Mouse (Mus musculus): ENCODE measurements around the gene Farp1. TPM values are rescaled to one million over a fixed set of nuclear protein-coding genes. Genes with fewer than 3 reads are reported as not detected.
"Not testable (repeated sequence)": the region's sequence is repeated elsewhere in the genome, so short reads cannot be mapped to it uniquely, and the experiment has no call there.

Farp1 gene
- polyA plus RNA-seq, 1 experiment = 44.4 TPM

DNA sequence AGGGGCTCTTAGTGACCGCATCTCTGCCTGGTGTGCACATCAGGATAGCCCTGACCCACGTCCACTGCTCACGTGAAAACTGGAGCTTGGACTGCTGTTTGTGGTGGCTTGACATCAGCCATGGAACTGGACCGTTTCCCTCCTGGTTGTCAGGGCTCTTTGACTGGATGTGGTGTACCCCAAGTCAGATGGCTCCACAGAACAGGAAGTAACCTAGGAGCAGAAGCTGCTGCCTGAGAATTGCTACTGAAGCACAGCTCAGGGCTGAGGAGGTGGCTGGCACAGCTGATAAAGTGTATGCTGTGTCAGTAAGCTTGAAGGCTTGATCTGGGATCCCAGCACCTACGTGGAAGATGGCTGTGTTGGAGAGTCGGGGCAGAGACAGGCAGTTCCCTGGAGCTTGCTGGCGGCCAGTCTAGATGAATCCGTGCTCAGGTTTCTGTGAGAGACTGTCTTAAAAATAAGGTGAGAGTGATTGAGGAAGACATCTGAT, 151.4 kb downstream of the Farp1 start:
- 80% methylated on average over 8 of the region's 8 CpGs for WGBS
- DNase-seq = no peak
- TF ChIP-seq CTCF (IDR thresholded peaks at IDR 0.05; ENCODE audit: borderline replicate concordance, insufficient read depth, low read depth, low read length) = no peak
- TF ChIP-seq POLR2A (IDR thresholded peaks at IDR 0.05; ENCODE audit: borderline replicate concordance, insufficient read depth, low read length) = no peak
- H3K4me3 ChIP-seq (replicated peaks; ENCODE audit: insufficient read depth, low read depth, low read length) = no peak overlapping the region
- H3K27ac ChIP-seq (ENCODE audit: insufficient read depth, low read length) = no peak overlapping the region
- no peaks in the 10 kb centered on the region for H3K4me1 ChIP-seq (ENCODE audit: control insufficient read depth, insufficient read depth, low read length)
- no peaks in the 10 kb centered on the region for H3K27me3 ChIP-seq (ENCODE audit: control insufficient read depth, insufficient read depth, low read length)

DNA sequence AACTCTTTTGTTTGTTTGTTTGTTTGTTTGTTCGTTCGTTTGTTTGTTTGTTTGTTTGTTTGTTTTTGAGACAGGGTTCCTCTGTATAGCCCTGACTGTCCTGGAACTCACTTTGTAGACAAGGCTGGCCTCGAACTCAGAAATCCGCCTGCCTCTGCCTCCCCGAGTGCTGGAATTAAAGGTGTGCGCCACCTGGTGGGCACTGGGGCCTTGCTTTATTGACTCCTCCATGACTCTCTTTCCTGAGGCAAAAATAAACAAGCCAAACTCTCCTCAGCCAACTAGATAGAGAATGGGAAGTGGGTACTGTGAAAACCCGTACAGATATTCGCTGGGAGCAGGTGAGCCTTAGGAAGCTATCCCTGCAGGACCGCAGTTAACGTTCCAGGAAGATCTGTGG, 154.8 kb downstream of the Farp1 start:
- not testable (repeated sequence) for H3K4me1 ChIP-seq (ENCODE audit: control insufficient read depth, insufficient read depth, low read length); DNase-seq; H3K27me3 ChIP-seq (ENCODE audit: control insufficient read depth, insufficient read depth, low read length); H3K4me3 ChIP-seq (replicated peaks; ENCODE audit: insufficient read depth, low read depth, low read length); H3K27ac ChIP-seq (ENCODE audit: insufficient read depth, low read length)
- WGBS = 96% methylated on average over 10 of the region's 10 CpGs
- peak; percentile 30; the same call in 1 of the 2 replicates for TF ChIP-seq CTCF (IDR thresholded peaks at IDR 0.05; ENCODE audit: borderline replicate concordance, insufficient read depth, low read depth, low read length)

DNA sequence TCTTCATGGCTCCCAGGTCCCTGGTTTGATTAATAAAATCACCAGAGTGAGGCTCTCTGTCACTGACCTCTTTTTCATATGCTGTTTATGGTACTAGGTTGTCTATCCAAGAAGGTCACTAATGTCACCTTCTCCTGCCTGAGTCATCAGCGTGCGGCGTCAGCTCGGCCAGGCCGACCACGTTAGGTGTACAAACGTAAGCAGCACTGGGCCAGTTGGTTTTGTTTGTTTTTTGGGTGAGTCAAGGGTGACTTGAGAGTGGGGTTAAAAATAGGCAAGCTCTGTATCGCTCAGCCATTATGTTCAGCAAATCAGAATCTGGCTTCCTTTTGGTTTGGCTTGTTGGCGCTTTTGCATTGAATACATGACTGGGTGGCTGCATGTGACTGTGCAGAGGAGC, 155.4 kb downstream of the Farp1 start:
- WGBS = 97% methylated on average over 9 of the region's 9 CpGs
- no peak overlapping the region for H3K27ac ChIP-seq (ENCODE audit: insufficient read depth, low read length)
- no peak for DNase-seq

DNA sequence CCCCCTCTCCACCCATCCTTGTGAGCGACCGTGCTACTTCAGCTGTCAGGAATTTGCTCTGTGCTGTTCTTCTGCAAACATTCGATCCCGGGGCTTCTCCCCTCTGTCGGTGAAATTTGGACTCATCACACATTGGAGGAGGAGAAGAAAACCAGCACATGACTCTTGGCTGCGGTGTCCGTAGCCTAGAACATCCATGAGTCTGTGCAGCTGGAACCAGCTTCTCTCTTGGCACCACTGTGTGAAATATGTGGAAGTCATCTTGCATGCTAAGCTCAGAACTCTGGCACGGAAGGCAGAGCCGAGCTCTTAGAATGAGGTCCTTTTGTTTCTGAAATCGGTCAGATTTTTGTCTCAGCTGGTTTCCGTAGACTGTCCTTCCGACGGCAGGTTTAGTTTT, 156.7 kb downstream of the Farp1 start:
- 44% methylated on average over 13 of the region's 13 CpGs for WGBS
- TF ChIP-seq POLR2A (IDR thresholded peaks at IDR 0.05; ENCODE audit: borderline replicate concordance, insufficient read depth, low read length) = no peak
- no peak for TF ChIP-seq CTCF (IDR thresholded peaks at IDR 0.05; ENCODE audit: borderline replicate concordance, insufficient read depth, low read depth, low read length)
- Histone ChIP-seq H3K27me3 (ENCODE audit: control insufficient read depth, insufficient read depth, low read length) (no peaks in the 10 kb centered on the region), H3K27ac (ENCODE audit: insufficient read depth, low read length) (no peak overlapping the region), H3K4me1 (ENCODE audit: control insufficient read depth, insufficient read depth, low read length) (no peaks in the 10 kb centered on the region), H3K4me3 (replicated peaks; ENCODE audit: insufficient read depth, low read depth, low read length) (no peak overlapping the region)
- DNase-seq = no peak

More for the DNA sequence above, 155.4 kb downstream of the Farp1 start:
- H3K27me3 ChIP-seq (ENCODE audit: control insufficient read depth, insufficient read depth, low read length) = no peaks in the 10 kb centered on the region
- no peak overlapping the region for H3K4me3 ChIP-seq (replicated peaks; ENCODE audit: insufficient read depth, low read depth, low read length)
- TF ChIP-seq CTCF (IDR thresholded peaks at IDR 0.05; ENCODE audit: borderline replicate concordance, insufficient read depth, low read depth, low read length) = no peak
- TF ChIP-seq POLR2A (IDR thresholded peaks at IDR 0.05; ENCODE audit: borderline replicate concordance, insufficient read depth, low read length) = no peak
- H3K4me1 ChIP-seq (ENCODE audit: control insufficient read depth, insufficient read depth, low read length) = no peaks in the 10 kb centered on the region

DNA sequence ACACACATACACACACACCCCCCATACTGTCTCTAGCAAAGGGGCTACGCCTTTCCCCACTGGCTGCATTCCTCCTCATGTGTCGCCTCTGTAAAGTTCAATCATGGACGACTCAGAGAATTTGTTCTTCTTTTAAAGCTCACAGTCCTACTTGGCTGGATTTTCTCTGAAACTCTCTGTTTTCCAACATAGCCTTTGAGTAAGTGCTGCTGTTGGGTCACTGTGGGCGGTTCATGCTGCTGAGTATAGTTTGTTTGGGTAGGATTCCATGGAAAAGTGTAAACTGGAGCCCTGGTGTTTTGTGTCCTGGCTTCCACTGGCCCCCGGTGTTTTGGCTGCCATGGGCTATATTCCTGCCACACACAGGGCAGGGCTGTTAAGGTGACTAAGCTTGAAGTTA, 157.4 kb downstream of the Farp1 start:
- TF ChIP-seq CTCF (IDR thresholded peaks at IDR 0.05; ENCODE audit: borderline replicate concordance, insufficient read depth, low read depth, low read length) (no peak), POLR2A (IDR thresholded peaks at IDR 0.05; ENCODE audit: borderline replicate concordance, insufficient read depth, low read length) (no peak)
- 63% methylated on average over 5 of the region's 5 CpGs for WGBS
- Histone ChIP-seq H3K4me3 (replicated peaks; ENCODE audit: insufficient read depth, low read depth, low read length) (no peak overlapping the region), H3K4me1 (ENCODE audit: control insufficient read depth, insufficient read depth, low read length) (no peaks in the 10 kb centered on the region), H3K27ac (ENCODE audit: insufficient read depth, low read length) (no peak overlapping the region), H3K27me3 (ENCODE audit: control insufficient read depth, insufficient read depth, low read length) (no peaks in the 10 kb centered on the region)
- DNase-seq = no peak

DNA sequence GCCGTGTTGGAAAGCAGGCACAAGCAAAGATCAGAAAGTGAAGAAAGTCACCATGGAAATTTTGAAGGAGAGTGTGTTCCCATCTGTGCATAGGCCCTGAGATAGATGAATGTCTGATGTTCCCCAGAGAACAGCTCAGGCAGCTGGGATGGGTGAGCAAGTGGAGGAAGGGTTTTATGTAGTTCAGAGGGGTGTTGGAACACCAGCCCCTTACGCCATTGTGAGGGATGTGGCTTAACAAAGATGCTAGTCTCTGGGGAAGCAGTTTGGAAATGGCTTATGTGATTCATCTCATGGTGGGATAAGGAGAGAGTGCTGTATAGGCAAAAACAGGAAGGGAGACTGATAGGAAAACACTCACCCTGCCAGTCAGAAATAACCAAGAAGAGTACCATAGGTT, 159.0 kb downstream of the Farp1 start:
- 94% methylated on average over 2 of the region's 2 CpGs for WGBS
- DNase-seq = no peak
- TF ChIP-seq CTCF (IDR thresholded peaks at IDR 0.05; ENCODE audit: borderline replicate concordance, insufficient read depth, low read depth, low read length) (no peak), POLR2A (IDR thresholded peaks at IDR 0.05; ENCODE audit: borderline replicate concordance, insufficient read depth, low read length) (no peak)
- no peak overlapping the region for H3K4me3 ChIP-seq (replicated peaks; ENCODE audit: insufficient read depth, low read depth, low read length)
- H3K27ac ChIP-seq (ENCODE audit: insufficient read depth, low read length) = no peak overlapping the region
- H3K4me1 ChIP-seq (ENCODE audit: control insufficient read depth, insufficient read depth, low read length) = no peaks in the 10 kb centered on the region
- H3K27me3 ChIP-seq (ENCODE audit: control insufficient read depth, insufficient read depth, low read length) = no peaks in the 10 kb centered on the region

DNA sequence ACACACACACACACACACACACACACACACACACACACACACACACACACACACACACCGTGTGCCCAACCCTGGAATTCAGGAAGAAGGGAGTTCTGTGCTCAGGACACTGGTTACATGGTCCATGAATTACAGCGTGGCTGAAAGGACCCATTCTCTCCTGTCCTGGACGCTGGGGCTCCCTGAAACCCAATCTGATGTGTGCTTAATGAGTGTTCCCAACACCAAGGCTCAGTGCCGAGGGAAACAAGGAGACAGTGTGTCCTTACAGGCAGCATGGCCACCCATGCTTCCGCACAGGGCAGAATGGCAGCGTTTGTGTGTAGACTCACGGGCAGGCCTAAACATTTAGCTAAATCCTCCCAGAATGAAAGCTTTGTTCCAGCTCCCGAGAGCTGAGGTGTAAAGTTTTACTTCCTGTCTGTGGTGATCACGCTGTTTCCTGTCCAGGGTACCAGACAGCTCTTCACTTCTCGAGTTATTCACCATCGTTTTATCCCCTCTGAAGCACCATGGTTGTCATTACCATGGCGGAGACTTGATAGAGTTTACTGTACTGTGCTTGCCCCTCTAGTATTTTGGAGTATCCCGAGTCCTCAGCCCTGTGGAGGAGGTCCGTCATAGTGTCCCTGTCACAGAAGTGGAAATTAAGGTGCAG, 164.0 kb downstream of the Farp1 start:
- Histone ChIP-seq H3K27me3 (ENCODE audit: control insufficient read depth, insufficient read depth, low read length) (no peaks in the 10 kb centered on the region), H3K4me3 (replicated peaks; ENCODE audit: insufficient read depth, low read depth, low read length) (no peak overlapping the region), H3K4me1 (ENCODE audit: control insufficient read depth, insufficient read depth, low read length) (no peaks in the 10 kb centered on the region; the same call in 1 of the 2 replicates), H3K27ac (ENCODE audit: insufficient read depth, low read length) (no peak overlapping the region; the same call in 1 of the 2 replicates)
- DNase-seq = no peak
- 83% methylated on average over 14 of the region's 14 CpGs for WGBS
- TF ChIP-seq CTCF (IDR thresholded peaks at IDR 0.05; ENCODE audit: borderline replicate concordance, insufficient read depth, low read depth, low read length) (no peak), POLR2A (IDR thresholded peaks at IDR 0.05; ENCODE audit: borderline replicate concordance, insufficient read depth, low read length) (no peak)

DNA sequence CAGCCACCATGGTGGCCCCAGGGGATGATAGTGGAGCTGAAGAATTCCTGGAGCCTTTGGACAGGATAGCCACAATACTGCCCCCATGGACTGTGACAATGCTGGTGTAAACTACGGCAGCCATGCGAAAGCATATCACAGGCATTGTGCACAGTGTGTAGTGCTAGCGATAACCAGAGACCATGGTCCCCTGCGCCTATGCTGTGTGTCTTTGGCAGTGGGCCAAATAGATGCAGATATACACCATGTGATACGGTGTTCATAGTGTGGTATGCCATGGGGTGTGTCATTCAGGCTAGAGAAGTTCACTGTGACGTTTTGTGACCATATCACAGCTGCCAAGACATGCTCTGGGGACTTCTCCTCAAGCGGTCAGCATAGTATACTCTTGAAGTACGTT, 164.8 kb downstream of the Farp1 start:
- Histone ChIP-seq H3K27me3 (ENCODE audit: control insufficient read depth, insufficient read depth, low read length) (no peaks in the 10 kb centered on the region), H3K4me1 (ENCODE audit: control insufficient read depth, insufficient read depth, low read length) (no peaks in the 10 kb centered on the region; the same call in 1 of the 2 replicates), H3K27ac (ENCODE audit: insufficient read depth, low read length) (no peak overlapping the region), H3K4me3 (replicated peaks; ENCODE audit: insufficient read depth, low read depth, low read length) (no peak overlapping the region)
- TF ChIP-seq POLR2A (IDR thresholded peaks at IDR 0.05; ENCODE audit: borderline replicate concordance, insufficient read depth, low read length) (no peak), CTCF (IDR thresholded peaks at IDR 0.05; ENCODE audit: borderline replicate concordance, insufficient read depth, low read depth, low read length) (no peak)
- no peak for DNase-seq
- 81% methylated on average over 8 of the region's 8 CpGs for WGBS
